Mouse (Mus musculus): Measurements from ENCODE around the gene Ntm. TPM values are rescaled to one million over a fixed set of nuclear protein-coding genes. Genes with fewer than 3 reads are reported as not detected.

Gene Ntm
- polyA plus RNA-seq, 1 experiment from 2014 or later = 39.7 TPM

DNA sequence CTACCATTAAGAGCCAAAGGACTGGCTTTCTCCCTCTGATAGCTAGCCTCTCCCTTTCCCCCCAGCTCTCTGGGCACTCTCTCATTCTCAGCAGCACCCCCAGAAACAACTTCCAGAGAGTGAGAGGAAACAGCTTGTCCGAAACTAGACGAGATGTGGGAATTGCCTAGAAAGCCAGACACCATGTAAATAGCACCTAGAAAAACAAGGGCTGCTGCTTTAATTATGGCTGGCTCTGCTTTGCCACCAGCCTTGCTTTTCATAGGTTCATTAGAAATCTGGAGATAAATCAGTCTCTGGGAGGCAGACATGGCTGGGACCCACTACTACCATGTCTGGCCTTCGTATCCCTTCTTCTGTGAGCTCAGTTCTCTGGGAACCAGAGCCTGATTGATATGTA lies 96.1 kb downstream of the Ntm start:
- no peak overlapping the region for H3K9ac ChIP-seq (ENCODE audit: low read depth, low read length)
- WGBS (ENCODE audit: insufficient replicate concordance) = 51% methylated on average over 3 of the region's 3 CpGs
- no peak overlapping the region for H3K4me3 ChIP-seq (ENCODE audit: low read depth, low read length)
- H3K27ac ChIP-seq (ENCODE audit: low read depth, low read length) = no peak overlapping the region
- H3K9me3 ChIP-seq (replicated peaks; ENCODE audit: control insufficient read depth, low read length) = no peaks in the 10 kb centered on the region
- H3K27me3 ChIP-seq (ENCODE audit: control insufficient read depth, insufficient read depth, low read length) = no peaks in the 10 kb centered on the region
- H3K36me3 ChIP-seq (ENCODE audit: control insufficient read depth, insufficient read depth, low read length) = no peaks in the 10 kb centered on the region
- no peak overlapping the region for H3K4me2 ChIP-seq
- ATAC-seq (replicated peaks; ENCODE audit: insufficient number of reproducible peaks, low FRiP score, low TSS enrichment) = no peak
- no peaks in the 10 kb centered on the region for H3K4me1 ChIP-seq (ENCODE audit: control insufficient read depth, insufficient read depth, low read length)

DNA sequence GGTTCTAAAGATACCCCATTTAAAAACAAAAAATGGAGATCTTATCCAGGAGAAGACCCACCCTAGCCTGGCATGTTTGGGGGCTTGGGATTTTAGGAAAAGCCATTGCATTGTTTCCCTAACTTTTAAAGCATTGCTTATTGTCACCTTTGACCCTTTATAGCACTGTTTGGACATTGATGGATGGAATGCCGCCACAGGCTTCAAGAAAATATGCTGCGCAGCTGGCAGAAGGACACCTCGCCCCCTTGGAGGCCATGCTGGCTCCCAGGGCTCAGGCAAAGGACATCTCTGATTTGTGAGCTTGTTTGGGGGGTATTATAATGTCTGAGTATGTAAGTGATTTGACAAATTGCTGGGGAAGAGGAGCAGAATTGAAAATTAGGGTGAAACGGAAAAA lies 96.8 kb downstream of the Ntm start:
- Histone ChIP-seq H3K4me2 (no peak overlapping the region), H3K9ac (ENCODE audit: low read depth, low read length) (no peak overlapping the region), H3K27me3 (ENCODE audit: control insufficient read depth, insufficient read depth, low read length) (no peaks in the 10 kb centered on the region), H3K4me3 (ENCODE audit: low read depth, low read length) (no peak overlapping the region), H3K27ac (ENCODE audit: low read depth, low read length) (no peak overlapping the region), H3K9me3 (replicated peaks; ENCODE audit: control insufficient read depth, low read length) (no peaks in the 10 kb centered on the region), H3K36me3 (ENCODE audit: control insufficient read depth, insufficient read depth, low read length) (no peaks in the 10 kb centered on the region), H3K4me1 (ENCODE audit: control insufficient read depth, insufficient read depth, low read length) (no peaks in the 10 kb centered on the region)
- WGBS (ENCODE audit: insufficient replicate concordance) = 74% methylated on average over 4 of the region's 4 CpGs
- no peak for ATAC-seq (replicated peaks; ENCODE audit: insufficient number of reproducible peaks, low FRiP score, low TSS enrichment)

DNA sequence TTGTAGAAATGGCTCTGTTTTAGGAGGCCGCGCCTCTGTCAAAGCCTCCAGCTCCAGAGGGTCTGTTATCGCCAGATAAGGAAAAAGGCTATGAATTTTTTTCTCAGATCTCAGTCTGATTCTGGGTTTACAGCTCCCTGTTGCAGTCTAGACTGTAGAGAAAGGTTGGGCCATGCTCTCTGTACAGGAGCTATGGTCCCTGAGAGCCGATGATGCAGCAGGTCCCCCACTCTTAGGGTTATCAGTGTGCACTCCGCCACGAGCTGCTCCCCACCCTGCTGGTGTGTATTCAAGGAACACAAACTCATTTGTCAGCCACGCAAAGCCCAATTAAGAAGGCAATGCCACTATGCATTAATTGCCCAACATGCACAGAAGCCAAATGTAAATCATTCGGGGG lies 97.4 kb downstream of the Ntm start:
- ATAC-seq (replicated peaks; ENCODE audit: insufficient number of reproducible peaks, low FRiP score, low TSS enrichment) = no peak
- no peaks in the 10 kb centered on the region for H3K36me3 ChIP-seq (ENCODE audit: control insufficient read depth, insufficient read depth, low read length)
- no peaks in the 10 kb centered on the region for H3K9me3 ChIP-seq (replicated peaks; ENCODE audit: control insufficient read depth, low read length)
- H3K27me3 ChIP-seq (ENCODE audit: control insufficient read depth, insufficient read depth, low read length) = no peaks in the 10 kb centered on the region
- 64% methylated on average over 8 of the region's 8 CpGs for WGBS (ENCODE audit: insufficient replicate concordance)
- no peak overlapping the region for H3K4me3 ChIP-seq (ENCODE audit: low read depth, low read length)
- H3K9ac ChIP-seq (ENCODE audit: low read depth, low read length) = no peak overlapping the region
- no peak overlapping the region for H3K4me2 ChIP-seq
- no peak overlapping the region for H3K27ac ChIP-seq (ENCODE audit: low read depth, low read length)
- no peaks in the 10 kb centered on the region for H3K4me1 ChIP-seq (ENCODE audit: control insufficient read depth, insufficient read depth, low read length)

DNA sequence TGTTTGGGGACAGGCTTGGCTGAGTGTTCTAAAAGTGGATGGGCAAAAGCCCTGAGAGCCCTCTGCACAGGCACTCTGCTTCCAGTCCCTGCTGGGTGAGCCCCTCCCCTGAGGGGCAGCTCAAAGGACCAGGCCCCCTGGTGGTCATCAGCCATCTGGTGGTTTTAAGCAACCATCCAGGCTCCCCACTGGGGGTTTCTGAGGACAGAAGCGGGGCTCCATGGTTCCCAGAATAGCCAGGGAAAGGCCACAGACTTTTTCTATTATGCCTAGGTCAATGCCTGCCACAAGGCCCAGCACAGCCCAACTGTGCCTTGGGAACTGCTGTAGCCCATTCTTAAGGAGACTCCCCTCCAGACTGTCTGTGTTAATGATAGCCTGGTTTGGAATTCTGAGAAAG lies 98.1 kb downstream of the Ntm start:
- no peak overlapping the region for H3K27ac ChIP-seq (ENCODE audit: low read depth, low read length)
- H3K4me2 ChIP-seq = no peak overlapping the region
- no peak overlapping the region for H3K9ac ChIP-seq (ENCODE audit: low read depth, low read length)
- H3K4me3 ChIP-seq (ENCODE audit: low read depth, low read length) = no peak overlapping the region
- WGBS (ENCODE audit: insufficient replicate concordance) = 10% methylated on average over 1 of the region's 1 CpGs
- H3K36me3 ChIP-seq (ENCODE audit: control insufficient read depth, insufficient read depth, low read length) = no peaks in the 10 kb centered on the region
- no peaks in the 10 kb centered on the region for H3K27me3 ChIP-seq (ENCODE audit: control insufficient read depth, insufficient read depth, low read length)
- H3K9me3 ChIP-seq (replicated peaks; ENCODE audit: control insufficient read depth, low read length) = no peaks in the 10 kb centered on the region
- no peaks in the 10 kb centered on the region for H3K4me1 ChIP-seq (ENCODE audit: control insufficient read depth, insufficient read depth, low read length)
- ATAC-seq (replicated peaks; ENCODE audit: insufficient number of reproducible peaks, low FRiP score, low TSS enrichment) = no peak

DNA sequence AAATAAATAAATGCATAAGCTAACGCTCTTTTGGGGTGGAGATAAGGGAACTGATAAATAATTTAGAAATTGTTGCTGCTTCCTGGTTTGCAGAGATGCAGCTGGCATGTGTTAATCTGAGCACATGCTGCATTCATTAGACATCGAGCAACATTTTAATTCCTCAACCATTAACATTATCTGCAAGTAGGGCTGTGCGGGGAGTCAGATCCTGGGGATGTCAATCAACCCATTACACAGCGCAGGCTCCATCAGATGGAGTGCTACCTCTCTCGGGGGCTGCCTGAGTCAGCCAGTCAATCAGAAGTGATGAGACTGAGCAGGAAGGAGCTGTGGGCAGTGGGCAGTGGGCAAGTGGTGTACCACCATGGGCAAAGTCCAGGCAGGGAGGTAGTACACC lies 100.5 kb downstream of the Ntm start:
- Histone ChIP-seq H3K4me3 (ENCODE audit: low read depth, low read length) (no peak overlapping the region), H3K27ac (ENCODE audit: low read depth, low read length) (no peak overlapping the region), H3K9ac (ENCODE audit: low read depth, low read length) (no peak overlapping the region), H3K4me2 (no peak overlapping the region), H3K9me3 (replicated peaks; ENCODE audit: control insufficient read depth, low read length) (no peaks in the 10 kb centered on the region), H3K36me3 (ENCODE audit: control insufficient read depth, insufficient read depth, low read length) (no peaks in the 10 kb centered on the region), H3K4me1 (ENCODE audit: control insufficient read depth, insufficient read depth, low read length) (no peaks in the 10 kb centered on the region), H3K27me3 (ENCODE audit: control insufficient read depth, insufficient read depth, low read length) (no peaks in the 10 kb centered on the region)
- WGBS (ENCODE audit: insufficient replicate concordance) = 52% methylated on average over 5 of the region's 5 CpGs
- no peak for ATAC-seq (replicated peaks; ENCODE audit: insufficient number of reproducible peaks, low FRiP score, low TSS enrichment)

DNA sequence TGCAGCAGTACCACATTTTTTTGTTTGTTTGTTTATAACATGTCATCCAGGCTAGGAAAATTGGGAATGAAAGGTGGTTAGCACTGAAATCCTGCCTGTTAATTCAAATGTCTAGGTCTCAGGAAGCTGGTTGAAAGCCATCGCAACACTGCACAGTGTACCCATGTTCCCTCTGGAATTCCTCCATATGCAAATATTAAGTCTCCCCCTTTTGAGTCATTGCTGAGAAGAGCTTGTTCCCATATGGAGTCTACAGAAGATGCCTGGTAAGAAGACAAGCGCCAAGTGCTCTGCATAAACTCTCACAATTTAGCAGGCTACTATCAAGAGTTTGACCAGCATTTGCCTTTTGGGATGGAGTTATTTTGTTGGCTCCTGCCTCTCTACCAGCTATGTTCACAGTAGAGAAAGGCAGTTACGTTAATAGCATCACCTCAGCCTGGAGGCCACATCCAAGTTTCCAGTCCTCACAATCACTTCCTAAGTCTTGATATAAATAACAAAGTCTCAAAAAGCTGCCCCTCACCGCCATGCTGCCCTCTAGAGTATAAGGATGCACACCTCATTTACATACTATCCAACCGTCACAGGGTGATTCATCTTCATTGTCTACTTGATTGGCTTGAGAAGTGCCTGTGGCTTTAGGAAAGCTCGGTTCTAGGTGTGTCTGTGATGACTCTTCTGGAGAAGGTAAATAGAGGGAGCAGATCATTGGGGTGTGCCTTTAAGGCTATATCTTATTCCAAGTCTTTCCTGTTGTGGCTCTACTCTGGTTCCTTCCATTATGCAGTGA lies 103.5 kb downstream of the Ntm start:
- H3K27me3 ChIP-seq (ENCODE audit: control insufficient read depth, insufficient read depth, low read length) = no peaks in the 10 kb centered on the region
- H3K27ac ChIP-seq (ENCODE audit: low read depth, low read length) = no peak overlapping the region
- H3K9ac ChIP-seq (ENCODE audit: low read depth, low read length) = no peak overlapping the region
- no peaks in the 10 kb centered on the region for H3K36me3 ChIP-seq (ENCODE audit: control insufficient read depth, insufficient read depth, low read length)
- 80% methylated on average over 6 of the region's 6 CpGs for WGBS (ENCODE audit: insufficient replicate concordance)
- no peak overlapping the region for H3K4me2 ChIP-seq
- no peaks in the 10 kb centered on the region for H3K4me1 ChIP-seq (ENCODE audit: control insufficient read depth, insufficient read depth, low read length)
- H3K4me3 ChIP-seq (ENCODE audit: low read depth, low read length) = no peak overlapping the region
- no peak for ATAC-seq (replicated peaks; ENCODE audit: insufficient number of reproducible peaks, low FRiP score, low TSS enrichment)
- no peaks in the 10 kb centered on the region for H3K9me3 ChIP-seq (replicated peaks; ENCODE audit: control insufficient read depth, low read length)

DNA sequence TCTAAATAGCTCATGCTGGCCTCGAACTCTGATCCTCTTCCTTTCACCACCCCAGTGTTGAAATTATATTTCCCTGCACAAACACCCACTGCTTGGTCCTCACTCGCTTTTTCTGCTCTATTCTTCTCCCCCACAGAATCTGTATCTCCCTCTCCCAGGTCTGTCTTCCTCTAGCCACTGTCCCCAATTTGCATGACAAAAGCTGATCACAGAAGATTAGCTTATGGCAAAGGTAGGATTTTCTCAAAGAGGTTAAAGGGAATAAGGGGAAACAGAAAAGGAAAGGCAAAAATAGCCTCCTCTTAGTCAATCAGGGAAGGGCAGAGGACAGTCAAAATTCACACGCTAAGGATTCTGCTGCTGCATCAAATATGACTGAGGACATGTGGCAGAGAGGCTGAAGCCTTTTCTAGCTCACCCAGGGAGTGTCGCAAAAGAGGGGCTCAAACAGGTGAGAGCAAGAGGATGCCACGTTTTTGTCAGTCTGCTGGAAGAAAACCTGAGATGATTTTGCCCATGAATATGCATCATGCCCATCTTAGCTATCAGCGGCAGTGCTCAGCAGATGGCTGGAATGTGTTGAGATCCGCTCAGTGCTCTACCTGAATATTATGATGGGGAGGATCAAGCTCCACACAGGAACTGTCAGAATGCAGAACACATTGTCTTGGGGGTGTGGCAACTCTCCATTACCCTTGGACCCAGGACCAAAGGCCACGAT lies 114.0 kb downstream of the Ntm start:
- Histone ChIP-seq H3K9me3 (replicated peaks; ENCODE audit: control insufficient read depth, low read length) (no peaks in the 10 kb centered on the region), H3K4me1 (ENCODE audit: control insufficient read depth, insufficient read depth, low read length) (no peaks in the 10 kb centered on the region), H3K27ac (ENCODE audit: low read depth, low read length) (no peak overlapping the region), H3K36me3 (ENCODE audit: control insufficient read depth, insufficient read depth, low read length) (no peaks in the 10 kb centered on the region), H3K4me3 (ENCODE audit: low read depth, low read length) (no peak overlapping the region), H3K27me3 (ENCODE audit: control insufficient read depth, insufficient read depth, low read length) (no peaks in the 10 kb centered on the region), H3K4me2 (no peak overlapping the region), H3K9ac (ENCODE audit: low read depth, low read length) (no peak overlapping the region)
- WGBS (ENCODE audit: insufficient replicate concordance) = 40% methylated on average over 8 of the region's 8 CpGs
- no peak for ATAC-seq (replicated peaks; ENCODE audit: insufficient number of reproducible peaks, low FRiP score, low TSS enrichment)

DNA sequence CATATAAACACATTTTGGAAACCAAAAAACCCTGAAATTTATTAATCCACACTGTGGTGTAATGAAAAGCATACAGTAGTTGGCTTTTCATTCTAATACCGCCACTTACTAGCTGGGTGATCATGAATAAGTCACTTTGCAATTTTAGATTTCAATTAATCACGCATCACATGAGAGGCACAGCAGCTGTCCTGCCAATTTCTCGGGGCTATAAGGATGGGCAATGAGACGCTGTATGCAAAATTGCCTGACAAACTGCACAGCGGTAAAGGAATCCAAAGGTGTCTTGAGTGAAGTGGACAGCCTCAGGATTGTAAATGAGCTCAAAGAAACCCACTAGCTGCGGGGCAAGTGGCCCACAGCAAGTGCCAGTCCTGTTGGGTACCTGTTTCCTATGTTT lies 125.6 kb downstream of the Ntm start:
- Histone ChIP-seq H3K4me3 (ENCODE audit: low read depth, low read length) (no peak overlapping the region), H3K27ac (ENCODE audit: low read depth, low read length) (no peak overlapping the region), H3K9me3 (replicated peaks; ENCODE audit: control insufficient read depth, low read length) (no peaks in the 10 kb centered on the region), H3K9ac (ENCODE audit: low read depth, low read length) (no peak overlapping the region), H3K4me2 (no peak overlapping the region), H3K27me3 (ENCODE audit: control insufficient read depth, insufficient read depth, low read length) (no peaks in the 10 kb centered on the region), H3K36me3 (ENCODE audit: control insufficient read depth, insufficient read depth, low read length) (no peaks in the 10 kb centered on the region), H3K4me1 (ENCODE audit: control insufficient read depth, insufficient read depth, low read length) (no peaks in the 10 kb centered on the region)
- no peak for ATAC-seq (replicated peaks; ENCODE audit: insufficient number of reproducible peaks, low FRiP score, low TSS enrichment)
- WGBS (ENCODE audit: insufficient replicate concordance) = 81% methylated on average over 6 of the region's 6 CpGs

DNA sequence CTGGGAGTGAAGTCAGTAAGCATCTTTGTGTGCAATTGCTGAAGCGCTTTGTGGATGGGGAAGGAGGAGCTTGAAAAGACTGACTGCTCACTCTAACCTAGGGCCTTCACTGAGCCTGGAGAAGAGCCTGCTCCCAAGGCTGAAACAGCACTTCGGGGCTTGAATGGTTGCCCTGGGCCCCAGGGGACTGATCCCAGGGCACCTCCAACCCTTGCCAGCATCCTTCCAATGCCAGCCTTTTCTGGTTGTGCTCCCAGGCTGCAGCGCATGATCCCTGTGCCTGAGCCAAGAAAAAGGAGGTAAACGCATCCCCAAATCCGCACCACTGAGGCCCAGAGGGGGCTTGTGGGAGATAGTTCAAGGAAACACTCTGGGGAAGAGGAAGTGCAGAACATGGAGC lies 128.0 kb downstream of the Ntm start:
- Histone ChIP-seq H3K4me3 (ENCODE audit: low read depth, low read length) (no peak overlapping the region), H3K4me2 (no peak overlapping the region), H3K9me3 (replicated peaks; ENCODE audit: control insufficient read depth, low read length) (no peaks in the 10 kb centered on the region), H3K4me1 (ENCODE audit: control insufficient read depth, insufficient read depth, low read length) (no peaks in the 10 kb centered on the region), H3K36me3 (ENCODE audit: control insufficient read depth, insufficient read depth, low read length) (no peaks in the 10 kb centered on the region), H3K27me3 (ENCODE audit: control insufficient read depth, insufficient read depth, low read length) (no peaks in the 10 kb centered on the region), H3K27ac (ENCODE audit: low read depth, low read length) (no peak overlapping the region), H3K9ac (ENCODE audit: low read depth, low read length) (no peak overlapping the region)
- ATAC-seq (replicated peaks; ENCODE audit: insufficient number of reproducible peaks, low FRiP score, low TSS enrichment) = no peak
- 81% methylated on average over 5 of the region's 5 CpGs for WGBS (ENCODE audit: insufficient replicate concordance)
